Mouse (Mus musculus) spleen, postnatal 14 days (tissue): ENCODE measurements around the gene 4930486L24Rik.
"Not testable (repeated sequence)": the region's sequence is repeated elsewhere in the genome, so short reads cannot be mapped to it uniquely, and the experiment has no call there.

ENCODE experiments used
- DNase-seq, 2 experiments: peaks; one replicate each; pipeline ENCODE4 v3.0.0; 2021 to 2022; ENCODE audit warnings: low spot score in 2 of 2

The 4930486L24Rik gene

GRCm38 (mm10) chr13:60864281-60864680 is at the start of gene 4930486L24Rik:
Gene 4930486L24Rik, minus strand, starts transcription at chr13:60864475.
- no peak for DNase-seq

- not testable (repeated sequence) for DNase-seq
Measured at GRCm38 (mm10) chr13:60904780-60905179, 40.5 kb upstream of the 4930486L24Rik start, which contains the start of gene Tpbpb. Gene Tpbpb, minus strand, starts transcription at chr13:60904880.

GRCm38 (mm10) chr13:60897328-60897727 is 33.1 kb upstream of the 4930486L24Rik start, which contains the start of gene Ctla2b:
Gene Ctla2b, minus strand, starts transcription at chr13:60897447.
- DNase-seq, result no peak

- not testable (repeated sequence) for DNase-seq
Measured at GRCm38 (mm10) chr13:60896794-60897193, 32.5 kb upstream of the 4930486L24Rik start, which contains the start of gene Gm49392. Gene Gm49392, minus strand, starts transcription at chr13:60896894.

- no peak for DNase-seq
Measured at GRCm38 (mm10) chr13:60895406-60896160, 31.3 kb upstream of the 4930486L24Rik start.

GRCm38 (mm10) chr13:60892301-60892700 is 28.0 kb upstream of the 4930486L24Rik start:
- no peak for DNase-seq

GRCm38 (mm10) chr13:60848241-60849120 is 15.8 kb downstream of the 4930486L24Rik start:
- DNase-seq, result no peak

GRCm38 (mm10) chr13:60843153-60843552 is 21.1 kb downstream of the 4930486L24Rik start:
- no peak for DNase-seq

- DNase-seq, result no peak
Measured at GRCm38 (mm10) chr13:60842703-60843102, 21.6 kb downstream of the 4930486L24Rik start.

- no peak for DNase-seq
Measured at GRCm38 (mm10) chr13:60839353-60839902, 24.8 kb downstream of the 4930486L24Rik start.

- peak in 1 of 2 experiments; percentile 6 for DNase-seq
Measured at GRCm38 (mm10) chr13:60826052-60826451, 38.2 kb downstream of the 4930486L24Rik start.

- DNase-seq, result no peak
Measured at GRCm38 (mm10) chr13:60820486-60821175, 43.6 kb downstream of the 4930486L24Rik start.

- no peak for DNase-seq
Measured at GRCm38 (mm10) chr13:60819469-60819868, 44.8 kb downstream of the 4930486L24Rik start.

- no peak for DNase-seq
Measured at GRCm38 (mm10) chr13:60813722-60814121, 50.6 kb downstream of the 4930486L24Rik start.

- no peak for DNase-seq
Measured at GRCm38 (mm10) chr13:60812768-60813167, 51.5 kb downstream of the 4930486L24Rik start.

- DNase-seq, result no peak
Measured at GRCm38 (mm10) chr13:60809690-60810089, 54.6 kb downstream of the 4930486L24Rik start.

GRCm38 (mm10) chr13:60802749-60803148 is 61.5 kb downstream of the 4930486L24Rik start, which contains the start of gene Ctsll3:
Gene Ctsll3, minus strand, starts transcription at chr13:60802849.
- no peak for DNase-seq
